Mouse (Mus musculus) hindbrain, postnatal 0 days (tissue): ENCODE measurements around the gene Gria4. TPM values are rescaled to one million over a fixed set of nuclear protein-coding genes. Genes with fewer than 3 reads are reported as not detected.
A peak's percentile ranks its signal among the peaks of the same experiment; 100 is the strongest.

Experiments
- ATAC-seq: fragments of 200-750 bp; cut with Nextera tagmentation; 2 replicates; pipeline ENCODE4 v1.8.0; 2017; ENCODE audit warnings: mild to moderate bottlenecking, moderate TSS enrichment, moderate library complexity
- DNase-seq: peaks from one replicate; pipeline ENCODE4 v3.0.0-alpha.2; 2015; ENCODE audit warnings: low spot score
- H3K27ac ChIP-seq: fragments of 300-500 bp; sonication (generic); 2 replicates; pipeline ENCODE4 v1.5.1; 2014; ENCODE audit warnings: mild to moderate bottlenecking
- H3K27me3 ChIP-seq: fragments of 300-500 bp; sonication (generic); 2 replicates; pipeline ENCODE4 v1.6.1; 2014; ENCODE audit warnings: low read length, mixed read lengths; ENCODE audit not compliant: insufficient read depth
- H3K36me3 ChIP-seq: fragments of 300-500 bp; sonication (generic); 2 replicates; pipeline ENCODE4 v1.6.1; 2014; ENCODE audit warnings: low read length, mixed read lengths; ENCODE audit not compliant: insufficient read depth
- H3K4me1 ChIP-seq: fragments of 300-500 bp; sonication (generic); 2 replicates; pipeline ENCODE4 v1.6.1; 2014; ENCODE audit warnings: antibody characterized with exemption, low read length, mixed read lengths; ENCODE audit not compliant: insufficient read depth
- H3K4me2 ChIP-seq: fragments of 300-500 bp; sonication (generic); 2 replicates; pipeline ENCODE4 v1.6.1; 2014; ENCODE audit warnings: low read depth, mild to moderate bottlenecking, low read length, moderate library complexity, mixed read lengths
- H3K4me3 ChIP-seq: fragments of 300-500 bp; sonication (generic); 2 replicates; pipeline ENCODE4 v1.5.1; 2014; ENCODE audit warnings: low read length
- H3K9ac ChIP-seq: fragments of 300-500 bp; sonication (generic); replicated peaks from 2 replicates; pipeline ENCODE4 v1.6.1; 2014; ENCODE audit warnings: mild to moderate bottlenecking, low read length, moderate library complexity, mixed read lengths
- H3K9me3 ChIP-seq: fragments of 300-500 bp; sonication (generic); 2 replicates; pipeline ENCODE4 v1.6.1; 2016; ENCODE audit warnings: low read length, mixed read lengths
- CTCF ChIP-seq: IDR thresholded peaks from 2 replicates; pipeline ENCODE4 v1.5.1; 2016; ENCODE audit warnings: antibody characterized with exemption, control low read depth, low read depth
- WGBS: fragments of 180-500 bp; shearing (Covaris S2); extraction: QIAGEN DNeasy Blood & Tissue Kit; methylation state at CpG from one replicate; pipeline ENCODE4 v1.1.7; 2014; 5-methylcytosine and 5-hydroxymethylcytosine counted together
- polyA plus RNA-seq: library from polyadenylated mRNA; unstranded; fragments of >200 nt; fragmentation: Nextera tagmentation; extraction: Ambion mirVana; gene quantifications from 2 replicates; pipeline ENCODE4 v1.2.1, GENCODE M21; 2015
- total RNA-seq: library from RNA; depleted of rRNA; stranded (reverse); fragments of >200 nt; gene quantifications from 2 replicates; pipeline ENCODE4 v1.2.3, GENCODE M21; 2014

Gria4 gene
- total and polyA plus RNA-seq, 2 experiments from 2014 or later = 38.6 to 94.6 TPM

DNA sequence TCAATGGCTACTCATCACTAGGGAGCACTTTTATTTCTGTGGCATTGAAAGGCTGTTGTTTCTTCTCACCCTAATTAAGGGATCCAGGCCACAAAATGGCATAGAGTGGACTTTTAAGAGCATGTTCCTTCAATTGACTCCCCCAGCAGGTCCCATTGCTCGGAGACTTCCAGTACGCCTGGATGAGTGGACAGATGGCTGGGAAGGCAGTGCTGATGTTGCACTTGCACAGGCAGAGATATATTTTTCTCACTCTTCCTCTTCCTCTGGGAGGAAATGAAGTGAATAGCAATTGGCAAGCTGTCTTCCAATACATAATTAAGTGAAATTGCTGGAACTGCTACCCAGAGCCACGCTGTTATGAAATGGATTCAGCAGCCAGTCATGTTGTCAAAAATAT, 190.7 kb downstream of the Gria4 start:
- ATAC-seq = no peak
- DNase-seq = no peak
- H3K27me3 ChIP-seq = no peaks in the 10 kb centered on the region
- H3K4me1 ChIP-seq = no peaks in the 10 kb centered on the region
- H3K27ac ChIP-seq = no peak overlapping the region
- no peak overlapping the region for H3K4me2 ChIP-seq
- H3K9me3 ChIP-seq = no peaks in the 10 kb centered on the region
- no peaks in the 10 kb centered on the region for H3K36me3 ChIP-seq
- 61% methylated on average over 3 of the region's 3 CpGs for WGBS
- no peak overlapping the region for H3K4me3 ChIP-seq
- TF ChIP-seq CTCF = no peak
- no peak overlapping the region for H3K9ac ChIP-seq

GRCm38 (mm10) chr9:4604236-4604635, 191.8 kb downstream of the Gria4 start:
- no peak overlapping the region for H3K27ac ChIP-seq
- ATAC-seq (no peak), DNase-seq (no peak)
- TF ChIP-seq CTCF = no peak
- no peak overlapping the region for H3K4me3 ChIP-seq
- H3K9ac ChIP-seq = no peak overlapping the region
- H3K4me1 ChIP-seq = no peaks in the 10 kb centered on the region
- H3K36me3 ChIP-seq = no peaks in the 10 kb centered on the region
- no peak overlapping the region for H3K4me2 ChIP-seq
- no peaks in the 10 kb centered on the region for H3K27me3 ChIP-seq
- H3K9me3 ChIP-seq = no peaks in the 10 kb centered on the region

DNA sequence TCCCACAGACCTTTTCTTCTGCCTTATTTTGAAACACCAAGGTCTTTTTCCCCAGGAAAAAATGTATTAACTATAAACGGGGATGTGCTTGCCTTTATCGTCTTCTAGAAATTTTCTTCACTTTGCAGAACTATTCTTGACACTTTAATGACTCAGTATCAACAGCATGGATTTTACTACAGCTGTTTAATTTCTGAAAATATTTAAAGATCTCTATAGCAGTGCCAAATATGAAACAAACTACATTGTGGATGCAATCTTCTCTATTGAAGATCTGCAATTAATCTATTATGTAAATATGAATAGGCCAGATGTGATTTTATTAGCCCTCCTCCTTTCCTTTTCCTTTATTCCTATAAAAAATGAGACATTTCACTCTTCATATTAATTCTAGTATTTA, 194.2 kb downstream of the Gria4 start:
- Histone ChIP-seq H3K4me3 (no peak overlapping the region), H3K27me3 (no peaks in the 10 kb centered on the region), H3K4me2 (no peak overlapping the region), H3K36me3 (no peaks in the 10 kb centered on the region), H3K9ac (no peak overlapping the region), H3K4me1 (no peaks in the 10 kb centered on the region), H3K27ac (no peak overlapping the region), H3K9me3 (no peaks in the 10 kb centered on the region)
- DNase-seq (no peak), ATAC-seq (no peak)
- 91% methylated on average over 2 of the region's 2 CpGs for WGBS
- no peak for TF ChIP-seq CTCF

- H3K27ac ChIP-seq = no peak overlapping the region
- H3K4me1 ChIP-seq = no peaks in the 10 kb centered on the region
- 76% methylated on average over 5 of the region's 5 CpGs for WGBS
- H3K27me3 ChIP-seq = no peaks in the 10 kb centered on the region
- TF ChIP-seq CTCF = no peak
- no peak for DNase-seq
- H3K36me3 ChIP-seq = no peaks in the 10 kb centered on the region
- no peak overlapping the region for H3K9ac ChIP-seq
- H3K4me2 ChIP-seq = no peak overlapping the region
- H3K9me3 ChIP-seq = no peaks in the 10 kb centered on the region
- no peak for ATAC-seq
- H3K4me3 ChIP-seq = no peak overlapping the region
Observed at GRCm38 (mm10) chr9:4573596-4573995, 222.4 kb downstream of the Gria4 start.

DNA sequence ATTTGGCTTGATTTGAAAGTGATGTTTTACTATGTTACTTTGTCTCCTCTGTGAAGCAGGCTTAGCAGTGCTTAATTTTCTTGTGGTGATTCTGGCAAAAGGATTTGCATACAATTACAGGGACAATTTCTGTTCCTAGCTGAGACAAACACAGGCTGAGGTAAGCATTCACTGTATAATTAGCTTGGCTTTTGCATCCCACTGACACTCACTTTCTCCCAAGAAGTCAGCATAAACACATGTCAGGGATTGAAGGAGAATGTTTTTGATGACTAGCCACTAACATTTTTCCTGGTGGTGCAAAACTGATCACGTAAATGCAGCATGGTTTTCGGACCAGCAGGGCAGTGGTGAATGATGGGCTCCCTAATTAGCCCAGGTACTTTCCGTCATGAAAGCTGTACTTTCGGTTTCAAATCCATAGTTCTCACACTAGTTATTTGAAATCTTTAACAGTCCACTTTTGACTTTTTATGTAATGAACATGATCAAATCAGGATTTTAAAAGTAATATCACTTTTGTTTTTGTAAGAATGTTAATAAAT, 240.5 kb downstream of the Gria4 start:
- ATAC-seq = no peak
- Histone ChIP-seq H3K9me3 (no peaks in the 10 kb centered on the region), H3K4me2 (no peak overlapping the region), H3K9ac (no peak overlapping the region), H3K4me1 (no peaks in the 10 kb centered on the region), H3K27ac (no peak overlapping the region), H3K4me3 (no peak overlapping the region), H3K36me3 (no peaks in the 10 kb centered on the region), H3K27me3 (no peaks in the 10 kb centered on the region)
- no peak for DNase-seq
- no peak for TF ChIP-seq CTCF
- WGBS = 55% methylated on average over 4 of the region's 4 CpGs

DNA sequence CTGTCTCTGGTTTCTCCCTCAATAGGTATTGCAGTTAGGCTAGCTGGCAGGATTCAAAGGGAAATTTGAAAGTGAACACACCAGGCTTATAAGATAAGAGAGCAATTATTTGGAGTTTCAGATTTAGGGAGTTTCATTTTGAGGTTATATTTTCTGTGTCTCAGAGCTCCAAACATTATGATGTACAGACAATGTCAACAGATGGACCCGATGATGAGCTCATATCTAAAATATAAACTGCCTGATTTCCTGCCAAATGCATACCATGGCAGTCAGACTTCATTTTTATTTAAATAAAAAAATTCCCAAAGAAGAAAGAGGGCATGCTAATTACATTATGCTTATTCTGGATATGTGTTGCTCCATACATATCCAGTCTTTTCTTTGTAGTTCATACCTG, 256.8 kb downstream of the Gria4 start:
- H3K27me3 ChIP-seq = no peaks in the 10 kb centered on the region
- DNase-seq = no peak
- no peak overlapping the region for H3K27ac ChIP-seq
- 84% methylated on average over 1 of the region's 1 CpGs for WGBS
- no peak overlapping the region for H3K9ac ChIP-seq
- no peak overlapping the region for H3K4me2 ChIP-seq
- H3K9me3 ChIP-seq = no peaks in the 10 kb centered on the region
- H3K4me3 ChIP-seq = no peak overlapping the region
- ATAC-seq = no peak
- no peak for TF ChIP-seq CTCF
- no peaks in the 10 kb centered on the region for H3K4me1 ChIP-seq
- H3K36me3 ChIP-seq = no peaks in the 10 kb centered on the region

- peak; percentile 63 for TF ChIP-seq CTCF
- H3K36me3 ChIP-seq = no peaks in the 10 kb centered on the region
- H3K4me1 ChIP-seq = no peaks in the 10 kb centered on the region
- no peaks in the 10 kb centered on the region for H3K27me3 ChIP-seq
- no peak overlapping the region for H3K27ac ChIP-seq
- DNase-seq (peak; percentile 76), ATAC-seq (no peak)
- H3K4me2 ChIP-seq = no peak overlapping the region
- H3K4me3 ChIP-seq = no peak overlapping the region
- H3K9ac ChIP-seq = no peak overlapping the region
- 87% methylated on average over 6 of the region's 6 CpGs for WGBS
- H3K9me3 ChIP-seq = no peaks in the 10 kb centered on the region
Observed at GRCm38 (mm10) chr9:4536514-4537150, 259.4 kb downstream of the Gria4 start.
